Mouse (Mus musculus): ENCODE measurements at regions not wholly inside any gene's neighbourhood (a gene's known extent, or its start where the extent isn't known, plus 50 kb on each side); places are given as distances from the start of the nearest gene placed in this dataset.

DNA sequence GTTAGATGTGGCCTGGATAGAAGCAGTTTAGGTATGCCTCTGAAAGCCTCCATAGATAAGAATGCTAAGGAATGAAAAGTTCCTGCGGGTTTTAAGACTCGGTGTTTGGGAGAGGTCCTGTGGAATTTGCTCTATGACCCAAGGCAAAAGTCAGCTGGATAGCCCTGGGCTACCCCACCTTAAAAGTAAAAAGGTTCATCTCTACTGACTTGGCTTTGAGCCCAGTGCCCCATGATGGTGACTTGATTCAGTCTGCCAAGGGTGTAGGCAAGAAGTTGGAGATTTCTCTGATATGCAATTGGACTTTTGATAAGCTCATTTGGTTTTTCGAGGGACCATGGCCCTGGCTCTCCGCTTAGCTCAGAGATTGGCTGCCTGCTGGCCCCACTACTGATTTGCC, 78.8 kb upstream of the Herc3 start:
- DNase-seq, result no peak

DNA sequence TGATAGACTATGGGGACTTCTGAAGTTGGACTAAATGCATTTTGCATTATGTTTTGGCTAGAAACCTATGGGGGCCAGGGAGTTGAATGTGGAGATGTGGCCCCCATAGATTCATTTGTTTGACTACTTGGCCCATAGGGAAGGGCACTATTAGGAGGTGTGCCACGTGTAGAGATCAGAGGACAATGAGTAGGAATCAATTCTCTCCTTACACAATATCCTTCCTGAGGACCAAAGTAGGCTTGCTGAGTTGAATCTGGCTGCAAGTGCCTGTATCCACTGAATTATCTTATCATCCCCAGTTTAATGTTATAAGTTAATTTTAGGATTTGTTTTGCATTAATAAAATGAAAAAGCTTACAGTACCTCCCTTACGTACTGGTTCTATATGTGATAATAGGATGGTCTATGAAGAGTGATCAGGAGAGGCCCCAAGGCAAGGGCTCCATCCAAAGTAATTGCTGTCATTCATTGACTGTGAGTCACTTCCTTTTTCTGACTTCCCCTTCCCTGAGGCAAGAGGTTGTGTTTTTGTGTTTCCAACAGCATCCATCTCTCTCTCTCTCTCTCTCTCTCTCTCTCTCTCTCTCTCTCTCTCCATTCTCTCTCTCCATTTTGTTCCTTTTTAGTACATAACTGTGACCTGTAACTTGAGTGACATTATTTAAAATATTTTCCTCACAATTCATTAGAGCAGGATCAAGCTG, 74.8 kb upstream of the Herc3 start:
- DNase-seq, result no peak

DNA sequence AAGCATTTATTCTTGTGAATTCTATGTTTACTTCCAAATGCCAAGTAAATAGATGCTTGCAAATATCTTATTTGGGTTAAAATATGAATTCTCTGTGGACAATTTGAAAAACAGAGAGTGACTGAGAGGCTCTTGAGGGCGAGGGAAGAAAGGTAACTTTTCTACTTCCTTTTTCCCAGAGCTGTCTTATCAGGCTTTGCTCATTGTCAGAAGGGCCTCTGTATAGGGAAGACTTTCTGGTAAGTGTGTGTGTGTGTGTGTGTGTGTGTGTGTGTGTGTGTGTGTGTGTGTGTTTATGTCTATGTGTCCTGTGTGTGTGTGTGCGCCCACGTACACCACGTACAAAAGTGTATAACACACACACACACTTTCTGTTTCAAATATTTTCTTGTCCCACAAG, 73.9 kb upstream of the Herc3 start:
- DNase-seq, result no peak

DNA sequence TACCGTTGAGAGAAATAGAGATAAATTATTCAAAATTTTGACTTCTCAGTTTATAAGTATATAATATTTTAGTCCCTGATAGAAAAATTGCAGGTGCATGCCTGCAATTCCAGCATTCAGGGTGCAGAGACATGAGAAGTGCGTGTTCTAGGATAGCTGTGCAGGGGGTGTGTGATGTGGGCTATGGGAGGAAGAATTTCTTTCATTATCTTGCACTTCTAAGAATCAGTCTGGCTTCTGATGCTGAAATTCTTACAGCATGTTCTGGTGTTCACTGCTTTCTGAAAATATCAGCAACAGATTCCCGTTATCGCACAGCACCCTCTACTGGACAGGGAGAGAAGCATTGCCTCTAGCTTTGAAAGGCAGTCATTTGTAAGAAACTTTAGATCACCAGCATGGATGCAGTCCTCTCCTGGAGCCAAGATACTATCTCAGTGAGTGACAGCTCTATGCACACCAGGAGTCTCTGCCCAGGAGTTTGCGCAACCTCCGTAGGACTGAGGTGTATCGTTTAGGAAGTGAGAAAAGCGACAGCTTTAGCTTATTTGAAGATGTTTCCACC, 60.5 kb upstream of the Herc3 start:
- DNase-seq, result peak; percentile 67

DNA sequence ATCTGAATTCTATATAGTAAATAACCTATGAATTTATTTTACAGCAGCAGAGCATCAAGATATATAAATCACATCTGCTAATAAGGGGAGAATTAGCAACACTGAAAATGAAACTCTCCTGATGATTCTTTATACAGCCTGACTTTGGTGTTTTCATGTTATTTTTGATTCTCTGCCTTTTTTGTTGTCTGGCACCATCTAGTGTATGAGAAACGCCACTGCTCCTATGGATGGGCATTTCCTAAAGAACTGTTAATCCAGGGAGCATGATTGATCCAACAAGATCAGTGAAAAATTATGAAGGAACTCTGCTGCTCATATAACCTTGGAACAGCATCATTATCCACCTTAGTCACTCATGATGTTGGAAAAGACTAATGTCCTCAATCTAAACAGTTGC, 59.3 kb upstream of the Herc3 start:
- DNase-seq, result no peak
